Mouse (Mus musculus) testis, adult 2 months (tissue): ENCODE measurements around the gene Dtymk.

Experiments
- CTCF ChIP-seq: fragments of 200-500 bp; IDR thresholded peaks from 2 replicates; pipeline ENCODE4 v1.5.1; 2012; ENCODE audit warnings: low read depth, mild to moderate bottlenecking, inconsistent platforms, low read length, moderate library complexity; ENCODE audit not compliant: control insufficient read depth, insufficient read depth, insufficient replicate concordance
- POLR2A ChIP-seq: fragments of 200-500 bp; IDR thresholded peaks from 2 replicates; pipeline ENCODE4 v1.6.1; 2012; ENCODE audit warnings: low read depth, mild to moderate bottlenecking, inconsistent platforms, low read length, moderate library complexity; ENCODE audit not compliant: control insufficient read depth

GRCm38 (mm10) chr1:93811495-93812039, 9.8 kb upstream of the Dtymk start:
- TF ChIP-seq CTCF (no peak), POLR2A (no peak)
